8 mouse cellular contexts compared by ENCODE assay signal in genomic region chr6:34709946-34710682, GRCm38 (mm10).
A peak's percentile ranks its signal among the peaks of the same experiment; 100 is the strongest.
DNase-seq lines count a peak whose midpoint lies in the region; ATAC-seq and TF ChIP-seq lines count a peak whose summit lies in the region.

No protein-coding gene starts in this region.

- ATAC-seq in intestine, embryonic 15.5 days, result no peak
- no peak for ATAC-seq in neural tube, embryonic 11.5 days (ENCODE audit: insufficient read depth, low FRiP score, low TSS enrichment)

- H3K4me3 ChIP-seq in left cerebral cortex, adult 2 months, result peak overlapping the region; percentile 54
- H3K4me3 ChIP-seq in intestine, embryonic 15.5 days (replicated peaks), result peak overlapping the region; percentile 29
- H3K4me3 ChIP-seq in neural tube, embryonic 11.5 days (ENCODE audit: low read depth, low read length), result peak overlapping the region; percentile 41

- no peaks in the 10 kb centered on the region for H3K27me3 ChIP-seq in intestine, embryonic 15.5 days (replicated peaks)
- H3K27me3 ChIP-seq in neural tube, embryonic 11.5 days (ENCODE audit: control insufficient read depth, insufficient read depth, low read length), result no peaks in the 10 kb centered on the region

- DNase-seq in left cerebral cortex, adult 2 months (ENCODE audit: extremely low spot score in 1 of 2, low spot score in 2 of 2), result no peak
- no peak for DNase-seq in left cerebral cortex, postnatal 36 days (ENCODE audit: low spot score in 2 of 2)
- peak; percentile 63 for DNase-seq in embryo, embryonic 11 days
- DNase-seq in neural tube, embryonic 11.5 days (ENCODE audit: low spot score), result peak; percentile 41
- no peak for DNase-seq in adrenal gland, postnatal 10 days
- no peak for DNase-seq in spleen, postnatal 10 days (ENCODE audit: low spot score in 2 of 2)
- DNase-seq in left cerebral cortex, adult 9 months (ENCODE audit: low spot score in 2 of 2), result no peak

- H3K4me2 ChIP-seq in intestine, embryonic 15.5 days (replicated peaks), result peak overlapping the region; percentile 60
- H3K4me2 ChIP-seq in neural tube, embryonic 11.5 days (ENCODE audit: low read depth), result peak overlapping the region; percentile 56

- no peaks in the 10 kb centered on the region for H3K9me3 ChIP-seq in intestine, embryonic 15.5 days
- no peaks in the 10 kb centered on the region for H3K9me3 ChIP-seq in neural tube, embryonic 11.5 days (ENCODE audit: control insufficient read depth, low read length)

- 31% methylated on average over 14 of the region's 14 CpGs for WGBS in intestine, embryonic 15.5 days
- 12% methylated on average over 14 of the region's 14 CpGs for WGBS in neural tube, embryonic 11.5 days

- H3K27ac ChIP-seq in left cerebral cortex, adult 2 months, result peak overlapping the region; percentile 9; the same call in 1 of the 2 replicates
- H3K27ac ChIP-seq in intestine, embryonic 15.5 days, result 0 out of 2 replicates have a peak overlapping the region, but pooled peaks have one; percentile 49
- 0 out of 2 replicates have a peak overlapping the region, but pooled peaks have one; percentile 2 for H3K27ac ChIP-seq in neural tube, embryonic 11.5 days (ENCODE audit: low read depth, low read length)

- TF ChIP-seq CTCF in left cerebral cortex, adult 2 months (IDR thresholded peaks at IDR 0.05), result no peak

- intact Hi-C loops in left cerebral cortex, adult 2 months (cut with DNase I), result no loop called here
- intact Hi-C loops in left cerebral cortex, postnatal 36 days (cut with DNase I), result no loop called here

- no peaks in the 10 kb centered on the region for H3K36me3 ChIP-seq in intestine, embryonic 15.5 days
- H3K36me3 ChIP-seq in neural tube, embryonic 11.5 days (ENCODE audit: control insufficient read depth, insufficient read depth, low read length), result no peaks in the 10 kb centered on the region

- H3K4me1 ChIP-seq in intestine, embryonic 15.5 days (replicated peaks), result peaks cover 27% of the 10 kb centered on the region
- H3K4me1 ChIP-seq in neural tube, embryonic 11.5 days (ENCODE audit: control insufficient read depth, insufficient read depth, low read length), result peaks cover 12% of the 10 kb centered on the region; the same call in 1 of the 2 replicates

- peak overlapping the region; percentile 18 for H3K9ac ChIP-seq in intestine, embryonic 15.5 days
- H3K9ac ChIP-seq in neural tube, embryonic 11.5 days (ENCODE audit: low read length), result peak overlapping the region; percentile 63

Comparison
In these comparisons a context has a peak if more than half of its experiments do, and no peak if none do; other contexts are left out.
1. DNase-seq: peak in embryo, embryonic 11 days (single experiment) and neural tube, embryonic 11.5 days (single experiment); none in left cerebral cortex, adult 2 months (0 of 2), left cerebral cortex, postnatal 36 days (0 of 2), adrenal gland, postnatal 10 days (single experiment), spleen, postnatal 10 days (0 of 2) and left cerebral cortex, adult 9 months (0 of 2).
2. Peak in every context shown above with its lines, with median percentiles within 50 percentile points of each other: H3K27ac ChIP-seq and H3K4me3 ChIP-seq.